Mouse (Mus musculus): ENCODE measurements around the gene Aqp12.

GRCm38 (mm10) chr1:92976141-92976566 is 30.0 kb upstream of the Aqp12 start:
- no peak for TF ChIP-seq CTCF (IDR thresholded peaks at IDR 0.05)
- no peak; the same call in 1 of the 2 replicates for TF ChIP-seq EP300 (IDR thresholded peaks at IDR 0.05)

Data from lung, postnatal 0 days (tissue).